Mouse (Mus musculus) MEL (cell line): ENCODE data around the gene Cnn3. TPM values are rescaled to one million over a fixed set of nuclear protein-coding genes. Genes with fewer than 3 reads are reported as not detected.

Source experiments
- DNase-seq: peaks from one replicate; pipeline ENCODE4 v3.0.0; 2011; ENCODE audit warnings: low read depth, low spot score
- H3K27ac ChIP-seq: 2 replicates; pipeline ENCODE4 v1.5.1; 2012; ENCODE audit warnings: low read depth, mild to moderate bottlenecking, control low read depth, low read length, moderate library complexity; ENCODE audit not compliant: control insufficient read depth
- H3K27me3 ChIP-seq, 2 experiments: fragments of 150-350 bp in 1 of 2; sonication (generic) in 1 of 2; 2 replicates each; pipeline ENCODE4 v1.6.1; 2012; ENCODE audit warnings: low read length in 2 of 2, mild to moderate bottlenecking in 2 of 2, improper control_type of control experiment in 1 of 2, moderate library complexity in 1 of 2; ENCODE audit not compliant: insufficient read depth in 2 of 2, control insufficient read depth in 1 of 2
- H3K36me3 ChIP-seq, 2 experiments: 2 replicates each; pipeline ENCODE4 v1.6.1; 2012 to 2014; ENCODE audit warnings: low read length in 2 of 2, improper control_type of control experiment in 1 of 2, inconsistent platforms in 1 of 2, mild to moderate bottlenecking in 1 of 2; ENCODE audit not compliant: insufficient read depth in 2 of 2, control insufficient read depth in 1 of 2
- H3K4me1 ChIP-seq, 2 experiments: fragments of 150-350 bp in 1 of 2; sonication (generic) in 1 of 2; 2 replicates each; pipeline ENCODE4 v1.6.1; 2012; ENCODE audit warnings: low read length in 2 of 2, improper control_type of control experiment in 1 of 2, mild to moderate bottlenecking in 1 of 2; ENCODE audit not compliant: insufficient read depth in 2 of 2, control insufficient read depth in 1 of 2
- H3K4me3 ChIP-seq, 2 experiments: fragments of 150-350 bp in 1 of 2; sonication (generic) in 1 of 2; 2 replicates each; pipeline ENCODE4 v1.5.1; 2012; ENCODE audit warnings: low read depth in 2 of 2, low read length in 2 of 2, mild to moderate bottlenecking in 2 of 2, moderate library complexity in 2 of 2, control low read depth in 1 of 2, improper control_type of control experiment in 1 of 2; ENCODE audit not compliant: control insufficient read depth in 1 of 2, insufficient read depth in 1 of 2
- H3K79me2 ChIP-seq: 2 replicates; pipeline ENCODE4 v1.6.1; 2012; ENCODE audit warnings: mild to moderate bottlenecking, low read length, moderate library complexity; ENCODE audit not compliant: control insufficient read depth, poor library complexity, insufficient read depth
- H3K9ac ChIP-seq: 2 replicates; pipeline ENCODE4 v1.6.1; 2012; ENCODE audit warnings: low read depth, mild to moderate bottlenecking, control low read depth, low read length, moderate library complexity; ENCODE audit not compliant: control insufficient read depth, poor library complexity, severe bottlenecking
- H3K9me3 ChIP-seq: fragments of 150-350 bp; sonication (generic); replicated peaks from 2 replicates; pipeline ENCODE4 v1.6.1; 2012; ENCODE audit warnings: mild to moderate bottlenecking, low read length, improper control_type of control experiment, moderate library complexity; ENCODE audit not compliant: insufficient read depth
- CHD1 ChIP-seq: IDR thresholded peaks from 2 replicates; pipeline ENCODE4 v1.6.1; 2012; ENCODE audit warnings: low read depth, mild to moderate bottlenecking, inconsistent platforms, low read length, improper control_type of control experiment
- CHD2 ChIP-seq: IDR thresholded peaks from 2 replicates; pipeline ENCODE4 v1.6.1; 2011; ENCODE audit warnings: low read length, improper control_type of control experiment
- MAFK ChIP-seq: IDR thresholded peaks from 2 replicates; pipeline ENCODE4 v1.6.1; 2011; ENCODE audit warnings: low read depth, mild to moderate bottlenecking, low read length, improper control_type of control experiment, borderline replicate concordance
- MEF2A ChIP-seq: IDR thresholded peaks from 2 replicates; pipeline ENCODE4 v1.6.1; 2014; ENCODE audit warnings: low read depth, mild to moderate bottlenecking, inconsistent platforms, low read length, improper control_type of control experiment; ENCODE audit not compliant: poor library complexity, insufficient replicate concordance, severe bottlenecking; ENCODE audit errors: extremely low read depth
- POLR2A ChIP-seq, 2 experiments: IDR thresholded peaks; 2 replicates each; pipeline ENCODE4 v1.6.1; 2011 to 2012; ENCODE audit warnings: low read length in 2 of 2, mild to moderate bottlenecking in 2 of 2, control low read depth in 1 of 2, improper control_type of control experiment in 1 of 2, low read depth in 1 of 2, moderate library complexity in 1 of 2; ENCODE audit not compliant: control insufficient read depth in 1 of 2, insufficient read depth in 1 of 2, poor library complexity in 1 of 2
- POLR2AphosphoS5 ChIP-seq: IDR thresholded peaks from 2 replicates; pipeline ENCODE4 v1.6.1; 2012; ENCODE audit warnings: low read depth, borderline replicate concordance, mild to moderate bottlenecking, inconsistent platforms, low read length, moderate library complexity, mixed read lengths
- RCOR1 ChIP-seq: IDR thresholded peaks from 2 replicates; pipeline ENCODE4 v1.6.1; 2012; ENCODE audit warnings: low read depth, mild to moderate bottlenecking, inconsistent platforms, low read length, improper control_type of control experiment
- TBP ChIP-seq: IDR thresholded peaks from 2 replicates; pipeline ENCODE4 v1.8.0; 2011; ENCODE audit warnings: low read depth, low read length, improper control_type of control experiment
- UBTF ChIP-seq: IDR thresholded peaks from 2 replicates; pipeline ENCODE4 v1.6.1; 2012; ENCODE audit warnings: low read depth, mild to moderate bottlenecking, inconsistent platforms, low read length, improper control_type of control experiment, moderate library complexity, borderline replicate concordance; ENCODE audit not compliant: insufficient read depth
- polyA plus RNA-seq, 2 experiments: library from polyadenylated mRNA; stranded (reverse) in 1 of 2; unstranded in 1 of 2; fragments of >175 nt in 1 of 2; fragments of >200 nt in 1 of 2; gene quantifications; 2 replicates each; pipeline versions ENCODE4 v1.2.1 to v1.2.4; 2012; ENCODE audit warnings: low replicate concordance in 2 of 2, low read depth in 1 of 2; ENCODE audit not compliant: insufficient read length in 2 of 2, insufficient read depth in 1 of 2, missing spikeins in 1 of 2
- total RNA-seq: library from RNA; depleted of rRNA; stranded (reverse); fragments of 300-350 nt; gene quantifications from 2 replicates; pipeline ENCODE4 v1.2.3, GENCODE M21; 2012

Gene Cnn3
- total and polyA plus RNA-seq, 3 experiments: not detected

DNA sequence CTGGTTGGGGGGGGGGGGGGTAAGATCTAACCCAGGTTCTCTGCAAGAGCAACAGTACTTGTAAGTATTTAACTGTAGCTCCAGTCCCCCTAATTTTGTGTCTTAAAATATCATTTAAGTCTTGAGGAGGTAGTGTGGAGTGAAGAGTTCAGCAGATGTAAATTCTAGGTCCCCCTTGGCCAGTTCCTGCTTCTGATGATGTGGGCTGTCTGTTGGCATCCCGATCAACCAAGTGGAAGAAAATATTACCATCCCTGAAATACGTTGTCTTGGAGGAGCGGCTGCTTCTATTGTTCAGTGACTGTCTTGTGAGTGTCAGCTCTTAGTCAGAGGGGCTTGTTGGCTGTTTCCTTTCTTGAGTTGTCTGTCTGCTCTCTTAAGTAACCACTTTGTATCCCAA is 3.2 kb downstream of the Cnn3 start:
- Histone ChIP-seq H3K9ac (no peak overlapping the region), H3K27me3 (no peaks in the 10 kb centered on the region)

DNA sequence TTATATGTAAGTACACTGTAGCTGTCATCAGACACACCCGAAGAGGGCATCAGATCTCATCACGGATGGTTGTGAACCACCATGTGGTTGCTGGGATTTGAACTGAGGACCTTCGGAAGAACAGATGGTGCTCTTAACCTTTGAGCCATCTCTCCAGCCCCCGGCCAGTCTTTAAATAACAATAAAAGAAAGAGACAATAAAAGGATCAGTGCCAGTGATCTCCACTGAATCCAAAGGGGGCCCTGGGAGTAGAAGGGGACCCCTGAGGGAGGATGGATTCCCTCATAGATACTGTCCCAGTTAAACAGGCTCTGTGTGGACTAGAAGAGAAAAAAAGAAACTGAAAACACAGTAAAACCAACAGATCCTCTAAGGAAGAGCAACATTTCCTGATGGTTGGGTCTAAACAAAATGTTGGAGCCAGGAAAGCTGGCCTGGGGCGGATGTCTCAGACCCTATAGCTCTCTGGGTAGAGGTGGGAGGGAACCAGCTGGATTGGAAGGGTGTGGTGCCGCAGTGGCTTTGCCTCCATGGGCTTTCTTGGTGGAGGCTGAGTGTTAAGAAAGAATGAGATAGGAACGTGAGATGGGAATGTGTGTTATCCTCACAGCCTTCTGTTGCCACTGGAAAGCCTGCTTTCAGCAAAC is 4.1 kb downstream of the Cnn3 start:
- Histone ChIP-seq H3K4me3 (no peak overlapping the region), H3K36me3 (no peaks in the 10 kb centered on the region), H3K27me3 (no peaks in the 10 kb centered on the region), H3K9me3 (no peaks in the 10 kb centered on the region), H3K27ac (no peak overlapping the region), H3K79me2 (no peaks in the 10 kb centered on the region), H3K9ac (no peak overlapping the region), H3K4me1 (no peaks in the 10 kb centered on the region)
- TF ChIP-seq POLR2AphosphoS5 (no peak), TBP (no peak), CHD2 (no peak), MAFK (no peak)
- DNase-seq: no peak

More for the DNA sequence above, 3.2 kb downstream of the Cnn3 start:
- no peaks in the 10 kb centered on the region for H3K9me3 ChIP-seq
- H3K79me2 ChIP-seq: no peaks in the 10 kb centered on the region
- H3K36me3 ChIP-seq: no peaks in the 10 kb centered on the region
- no peaks in the 10 kb centered on the region for H3K4me1 ChIP-seq
- TF ChIP-seq MEF2A: no peak
- H3K4me3 ChIP-seq: no peak overlapping the region
- no peak for DNase-seq
- no peak overlapping the region for H3K27ac ChIP-seq

DNA sequence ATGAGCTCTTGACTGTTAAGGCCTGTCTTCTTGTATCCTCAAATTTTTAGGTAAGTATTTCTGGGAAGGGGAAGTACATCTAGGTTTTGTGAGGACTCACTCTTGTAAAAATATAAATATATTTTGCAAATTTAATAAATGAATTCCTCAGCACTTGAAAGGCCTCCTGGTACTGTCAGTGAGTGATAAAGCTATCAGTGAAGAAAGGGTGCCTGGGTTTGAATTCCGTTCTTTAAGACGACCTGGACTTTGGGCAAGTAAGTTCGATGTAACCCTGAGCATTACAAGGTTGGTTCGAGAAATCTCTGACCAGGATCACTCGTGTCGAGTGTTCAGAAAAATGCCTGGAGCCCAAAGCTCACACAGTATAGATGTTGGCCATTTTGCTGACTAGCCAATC is 7.1 kb downstream of the Cnn3 start:
- H3K27me3 ChIP-seq: no peaks in the 10 kb centered on the region

DNA sequence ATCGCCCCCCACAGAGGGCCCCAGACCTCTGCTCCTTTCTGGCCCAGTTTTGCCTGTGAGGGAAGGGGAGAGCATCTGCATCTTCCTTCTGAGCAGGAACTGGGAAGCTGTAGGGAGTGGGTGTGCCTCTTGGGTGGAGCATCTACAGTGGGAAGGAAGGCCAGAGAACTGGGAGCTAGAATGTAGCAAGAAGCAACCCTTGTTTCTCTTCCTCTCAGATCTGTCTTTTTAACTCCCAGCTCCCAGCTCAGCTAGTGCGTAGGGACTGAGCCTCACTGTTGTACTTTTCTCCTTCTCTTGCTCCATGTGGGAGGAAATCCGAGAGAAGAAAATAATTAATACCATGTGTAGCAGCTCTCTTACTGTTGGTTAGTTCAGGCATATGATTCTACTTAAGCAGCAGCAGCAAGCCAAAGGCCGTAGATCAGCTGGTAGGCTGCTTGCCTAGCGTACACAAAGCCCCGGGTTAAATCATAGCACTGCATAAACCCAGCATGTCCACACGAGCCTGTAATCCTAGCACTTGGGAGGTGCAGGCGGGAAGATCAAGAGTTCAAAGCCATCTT is 7.8 kb downstream of the Cnn3 start:
- H3K79me2 ChIP-seq: no peaks in the 10 kb centered on the region
- no peaks in the 10 kb centered on the region for H3K36me3 ChIP-seq
- H3K9ac ChIP-seq: no peak overlapping the region
- no peak overlapping the region for H3K4me3 ChIP-seq
- no peaks in the 10 kb centered on the region for H3K27me3 ChIP-seq
- no peaks in the 10 kb centered on the region for H3K4me1 ChIP-seq
- DNase-seq: no peak
- no peaks in the 10 kb centered on the region for H3K9me3 ChIP-seq
- H3K27ac ChIP-seq: no peak overlapping the region
- no peak for TF ChIP-seq POLR2AphosphoS5
- no peak for TF ChIP-seq POLR2A (IDR thresholded peaks at IDR 0.05; ENCODE audit: control insufficient read depth in 1 of 2, insufficient read depth in 1 of 2, low read depth in 1 of 2, low read length in 2 of 2, poor library complexity in 1 of 2)
- TF ChIP-seq CHD1: no peak

More for the DNA sequence above, 7.1 kb downstream of the Cnn3 start:
- no peaks in the 10 kb centered on the region for H3K4me1 ChIP-seq
- H3K27ac ChIP-seq: no peak overlapping the region
- no peaks in the 10 kb centered on the region for H3K79me2 ChIP-seq
- H3K9me3 ChIP-seq: no peaks in the 10 kb centered on the region
- H3K4me3 ChIP-seq: no peak overlapping the region
- TF ChIP-seq CHD1 (no peak), UBTF (no peak), RCOR1 (no peak)
- no peaks in the 10 kb centered on the region for H3K36me3 ChIP-seq
- no peak for DNase-seq
- H3K9ac ChIP-seq: no peak overlapping the region
